Mouse (Mus musculus): ENCODE measurements around the gene Klhdc8a.

DNA sequence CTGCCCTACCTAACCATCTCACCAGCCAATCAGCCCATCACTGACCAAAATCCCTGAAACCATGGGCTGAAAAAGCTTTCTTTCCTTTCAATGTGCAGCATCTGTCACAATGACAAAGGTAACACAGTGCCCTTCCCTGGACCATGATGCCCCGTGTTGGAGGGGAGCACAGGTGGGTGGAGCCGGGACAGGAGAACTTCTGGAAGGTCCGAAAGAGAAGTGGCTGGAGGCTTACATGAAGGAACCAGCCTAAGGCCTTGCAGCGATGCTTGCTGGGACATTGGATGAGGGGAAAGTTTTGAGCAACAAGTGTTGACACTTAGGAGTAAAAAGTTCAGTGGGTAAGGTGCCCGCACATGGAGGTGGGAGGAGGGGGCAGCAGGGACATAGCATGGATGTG is 50.0 kb downstream of the Klhdc8a start:
- TF ChIP-seq CTCF (IDR thresholded peaks at IDR 0.05; ENCODE audit: borderline replicate concordance, insufficient read depth, low read depth, low read length) (no peak), POLR2A (IDR thresholded peaks at IDR 0.05; ENCODE audit: borderline replicate concordance, insufficient read depth, low read length) (no peak)
